Mouse (Mus musculus) fibroblast of lung, adult 2 months (primary cell): ENCODE data around the gene Fam169a.

Source experiments
- DNase-seq: peaks from one replicate; pipeline ENCODE4 v3.0.0-alpha.2; 2011; ENCODE audit warnings: low read depth

Gene Fam169a

DNA sequence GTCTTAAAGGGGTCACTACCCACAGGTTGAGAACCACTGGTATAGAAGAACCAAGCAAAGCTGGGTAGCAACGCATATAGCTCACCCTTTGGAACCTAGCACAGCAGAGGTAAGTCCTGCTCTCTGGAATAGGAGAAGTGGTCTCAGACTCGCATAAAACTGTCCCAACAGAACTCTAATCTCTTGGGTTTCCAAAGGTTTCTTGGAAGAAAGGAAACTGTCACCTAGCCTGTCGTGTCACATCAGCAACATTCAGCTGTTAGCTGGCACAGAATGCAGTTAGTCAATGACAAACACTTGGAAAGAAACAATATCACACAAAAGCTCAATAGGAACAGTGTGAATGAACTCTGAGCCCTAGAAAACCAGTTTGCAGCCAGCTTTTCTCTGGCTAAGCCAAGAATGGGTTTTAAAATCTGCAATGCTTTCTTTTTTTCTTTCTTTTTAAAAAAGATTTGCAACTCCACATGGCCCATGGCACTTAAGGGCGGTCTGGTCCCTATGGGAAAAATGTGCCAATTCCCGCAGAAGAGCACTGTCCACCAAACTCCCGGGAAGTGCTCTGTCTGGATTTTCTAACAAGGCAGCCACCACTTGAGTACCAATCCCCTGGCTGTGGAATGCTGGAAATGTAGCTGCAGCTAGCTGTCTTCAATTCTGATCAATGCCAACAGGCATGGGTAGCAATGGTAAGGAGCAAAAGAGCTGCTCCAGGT is 113.2 kb downstream of the Fam169a start:
- no peak for DNase-seq
